Mouse (Mus musculus): ENCODE data around the gene Nfkbid.

Gene Nfkbid

GRCm38 (mm10) chr7:30421890-30422435 is 431 bp downstream of the Nfkbid start:
- in situ Hi-C loops (cut with MboI; ENCODE audit: low pct_unique_long_range_greater_than_20kb in 1 of 2, low sequenced_read_pairs in 2 of 2, unreplicated experiment in 1 of 2), result no loop called here

- in situ Hi-C loops (cut with MboI; ENCODE audit: low pct_unique_long_range_greater_than_20kb in 1 of 2, low sequenced_read_pairs in 2 of 2, unreplicated experiment in 1 of 2), result no loop called here
Measured at GRCm38 (mm10) chr7:30422560-30422959, 1.0 kb downstream of the Nfkbid start.

GRCm38 (mm10) chr7:30423071-30423641 is 1.6 kb downstream of the Nfkbid start:
- in situ Hi-C loops (cut with MboI; ENCODE audit: low pct_unique_long_range_greater_than_20kb in 1 of 2, low sequenced_read_pairs in 2 of 2, unreplicated experiment in 1 of 2), result no loop called here

DNA sequence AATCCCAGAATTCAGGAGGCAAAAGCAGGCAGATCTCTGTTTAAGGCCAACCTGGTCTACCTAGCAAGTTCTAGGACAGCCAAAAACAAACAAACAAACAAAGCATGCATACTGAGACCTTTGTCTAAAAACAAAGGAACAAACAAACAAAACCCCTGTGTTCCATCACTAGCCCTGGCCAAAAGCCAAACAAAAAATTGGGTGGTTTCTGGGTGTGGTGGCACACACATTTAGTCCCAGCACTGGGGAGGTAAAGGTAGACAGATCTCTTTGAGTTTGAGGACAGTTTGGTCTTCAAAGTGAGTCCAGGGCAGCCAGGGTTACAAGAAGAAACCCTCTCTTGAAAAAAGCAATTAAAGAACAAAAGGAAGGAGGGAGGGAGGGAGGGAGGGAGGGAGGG is 7.8 kb downstream of the Nfkbid start:
- in situ Hi-C loops (cut with MboI; ENCODE audit: low pct_unique_long_range_greater_than_20kb in 1 of 2, low sequenced_read_pairs in 2 of 2, unreplicated experiment in 1 of 2), result loop anchor here in 1 of 2 experiments (5.0 kb wide), 1 partner anchor 92 kb away; no protein-coding TSS in a partner anchor

GRCm38 (mm10) chr7:30430191-30430590 is 8.7 kb downstream of the Nfkbid start:
- in situ Hi-C loops (cut with MboI; ENCODE audit: low pct_unique_long_range_greater_than_20kb in 1 of 2, low sequenced_read_pairs in 2 of 2, unreplicated experiment in 1 of 2), result no loop called here

DNA sequence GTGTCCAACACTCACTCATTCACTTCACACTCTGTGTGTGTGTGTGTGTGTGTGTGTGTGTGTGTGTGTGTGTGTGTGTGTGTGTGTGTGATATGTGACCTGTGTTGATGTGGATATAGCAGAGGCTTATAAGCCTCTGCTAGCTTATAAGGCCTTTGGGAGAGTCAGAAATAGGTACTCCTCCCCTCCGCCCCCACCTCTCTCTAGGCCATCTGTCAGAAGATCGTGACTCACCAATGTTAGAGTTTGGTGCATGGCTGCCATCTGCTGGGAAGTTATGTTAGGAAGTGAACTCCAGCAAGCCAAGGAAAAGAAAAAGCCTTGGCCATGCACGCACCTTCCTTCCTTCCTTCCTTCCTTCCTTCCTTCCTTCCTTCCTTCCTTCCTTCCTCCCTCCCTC is 10.3 kb downstream of the Nfkbid start:
- in situ Hi-C loops (cut with MboI; ENCODE audit: low pct_unique_long_range_greater_than_20kb in 1 of 2, low sequenced_read_pairs in 2 of 2, unreplicated experiment in 1 of 2), result no loop called here

DNA sequence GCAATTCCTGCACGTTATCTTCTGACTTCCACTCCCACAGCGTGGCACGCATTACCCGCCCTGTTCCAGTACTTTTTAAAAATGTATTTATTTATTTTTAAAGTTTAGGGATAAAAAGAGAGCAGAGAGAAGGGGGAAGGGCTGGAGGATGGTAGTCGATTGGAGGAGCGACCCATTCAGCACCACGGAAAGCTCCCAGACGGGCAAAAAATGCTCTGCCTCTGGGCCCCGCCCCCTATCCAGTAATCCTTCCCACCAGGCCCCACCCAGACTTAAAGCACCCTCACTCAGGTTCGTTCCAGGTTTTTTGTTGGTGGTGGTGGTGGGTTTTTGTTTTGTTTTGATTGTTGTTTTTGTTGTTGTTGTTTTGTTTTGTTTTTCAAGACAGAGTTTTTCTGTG is 12.7 kb downstream of the Nfkbid start:
- in situ Hi-C loops (cut with MboI; ENCODE audit: low pct_unique_long_range_greater_than_20kb in 1 of 2, low sequenced_read_pairs in 2 of 2, unreplicated experiment in 1 of 2), result no loop called here

GRCm38 (mm10) chr7:30434701-30435100 is 13.2 kb downstream of the Nfkbid start:
- in situ Hi-C loops (cut with MboI; ENCODE audit: low pct_unique_long_range_greater_than_20kb in 1 of 2, low sequenced_read_pairs in 2 of 2, unreplicated experiment in 1 of 2), result loop anchor here (5.0 kb wide), 1 partner anchor 38 kb away; no protein-coding TSS in a partner anchor

- in situ Hi-C loops (cut with MboI; ENCODE audit: low pct_unique_long_range_greater_than_20kb in 1 of 2, low sequenced_read_pairs in 2 of 2, unreplicated experiment in 1 of 2), result loop anchor here (5.0 kb wide), 1 partner anchor 37 kb away; no protein-coding TSS in a partner anchor
Measured at GRCm38 (mm10) chr7:30435156-30435555, 13.6 kb downstream of the Nfkbid start.

DNA sequence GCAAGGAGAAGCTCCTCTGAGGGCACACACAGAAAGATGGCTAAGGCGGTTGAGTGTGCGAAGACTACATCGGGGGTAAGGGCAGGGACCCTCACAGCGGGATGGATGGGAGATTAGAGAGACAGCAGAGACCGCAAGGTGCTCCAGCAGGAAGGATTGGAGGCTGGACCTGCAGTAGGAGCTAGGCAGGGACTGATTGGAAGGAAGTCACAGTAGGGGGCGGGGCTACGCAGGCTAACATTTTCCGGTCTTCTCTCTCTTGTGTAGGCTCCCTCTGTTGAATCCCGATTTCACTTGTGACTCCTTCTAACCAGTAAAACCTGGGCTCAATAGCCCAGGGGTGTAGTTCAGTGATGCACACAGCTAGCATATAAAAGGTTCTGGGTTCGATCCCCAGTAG is 15.3 kb downstream of the Nfkbid start:
- in situ Hi-C loops (cut with MboI; ENCODE audit: low pct_unique_long_range_greater_than_20kb in 1 of 2, low sequenced_read_pairs in 2 of 2, unreplicated experiment in 1 of 2), result loop anchor here (5.0 kb wide), 1 partner anchor 35 kb away; no protein-coding TSS in a partner anchor

GRCm38 (mm10) chr7:30439734-30440133 is 18.2 kb downstream of the Nfkbid start:
- in situ Hi-C loops (cut with MboI; ENCODE audit: low pct_unique_long_range_greater_than_20kb in 1 of 2, low sequenced_read_pairs in 2 of 2, unreplicated experiment in 1 of 2), result loop anchor here (5.0 kb wide), 1 partner anchor 33 kb away; no protein-coding TSS in a partner anchor

- in situ Hi-C loops (cut with MboI; ENCODE audit: low pct_unique_long_range_greater_than_20kb in 1 of 2, low sequenced_read_pairs in 2 of 2, unreplicated experiment in 1 of 2), result no loop called here
Measured at GRCm38 (mm10) chr7:30440697-30441096, 19.2 kb downstream of the Nfkbid start.

DNA sequence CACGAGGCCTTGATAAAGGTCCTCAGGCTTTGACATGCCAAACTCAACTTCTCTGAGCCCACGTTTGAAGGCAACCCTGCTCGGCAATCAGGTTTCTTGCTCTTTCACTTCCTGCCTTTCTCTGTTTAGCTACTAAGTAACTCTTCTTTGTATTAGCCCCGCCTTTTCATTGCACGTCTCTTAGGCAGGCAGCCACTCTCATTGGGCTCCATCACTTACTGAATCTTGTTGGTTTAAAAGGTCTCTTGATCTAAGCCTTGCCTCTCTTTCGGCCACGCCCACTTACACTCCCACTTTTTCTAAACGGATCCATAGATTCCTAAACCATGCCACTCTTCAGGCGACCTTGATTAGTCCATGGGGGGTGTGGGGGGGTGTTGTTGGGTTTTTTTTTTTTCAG is 22.2 kb downstream of the Nfkbid start:
- in situ Hi-C loops (cut with MboI; ENCODE audit: low pct_unique_long_range_greater_than_20kb in 1 of 2, low sequenced_read_pairs in 2 of 2, unreplicated experiment in 1 of 2), result no loop called here

DNA sequence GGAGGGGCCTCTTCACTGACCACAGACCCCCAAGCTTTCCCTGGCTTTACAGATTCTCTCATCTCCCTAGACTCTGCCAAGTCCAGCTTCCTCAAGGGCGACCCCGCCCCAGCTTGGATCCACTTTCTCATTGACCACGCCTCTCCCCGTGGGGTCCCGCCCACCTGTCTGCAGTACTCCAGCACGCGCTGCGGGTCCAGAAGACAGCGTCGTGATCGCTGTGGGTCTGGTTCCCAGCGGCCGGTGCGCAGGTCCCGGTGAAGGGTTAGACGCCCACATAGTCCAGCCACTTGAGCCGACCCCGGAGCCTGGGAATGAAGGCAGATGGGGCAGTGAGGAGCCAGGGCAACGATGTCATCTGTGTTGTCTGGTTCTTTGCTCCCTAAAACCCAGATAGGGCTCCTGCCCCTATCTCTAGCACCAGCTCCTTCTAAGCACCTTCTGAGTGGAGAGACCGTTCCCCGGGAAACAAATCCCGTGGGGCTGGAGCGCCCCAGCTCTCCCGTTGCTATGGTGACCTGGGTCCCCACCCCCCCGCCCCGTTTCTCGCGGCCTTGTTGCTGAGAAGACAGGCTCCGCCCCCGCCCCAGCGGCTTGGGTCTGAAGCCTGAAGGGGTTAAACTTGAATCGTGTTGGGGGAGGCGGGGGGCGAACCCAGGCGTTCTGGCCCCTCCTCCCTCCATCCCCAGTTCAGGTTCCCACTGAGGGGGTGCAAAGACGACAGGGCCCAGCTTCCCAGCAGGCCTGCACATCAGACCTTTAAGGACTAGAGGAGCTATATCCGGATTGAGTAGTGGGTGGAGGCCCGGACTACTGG is 22.8 kb downstream of the Nfkbid start:
- in situ Hi-C loops (cut with MboI; ENCODE audit: low pct_unique_long_range_greater_than_20kb in 1 of 2, low sequenced_read_pairs in 2 of 2, unreplicated experiment in 1 of 2), result no loop called here

DNA sequence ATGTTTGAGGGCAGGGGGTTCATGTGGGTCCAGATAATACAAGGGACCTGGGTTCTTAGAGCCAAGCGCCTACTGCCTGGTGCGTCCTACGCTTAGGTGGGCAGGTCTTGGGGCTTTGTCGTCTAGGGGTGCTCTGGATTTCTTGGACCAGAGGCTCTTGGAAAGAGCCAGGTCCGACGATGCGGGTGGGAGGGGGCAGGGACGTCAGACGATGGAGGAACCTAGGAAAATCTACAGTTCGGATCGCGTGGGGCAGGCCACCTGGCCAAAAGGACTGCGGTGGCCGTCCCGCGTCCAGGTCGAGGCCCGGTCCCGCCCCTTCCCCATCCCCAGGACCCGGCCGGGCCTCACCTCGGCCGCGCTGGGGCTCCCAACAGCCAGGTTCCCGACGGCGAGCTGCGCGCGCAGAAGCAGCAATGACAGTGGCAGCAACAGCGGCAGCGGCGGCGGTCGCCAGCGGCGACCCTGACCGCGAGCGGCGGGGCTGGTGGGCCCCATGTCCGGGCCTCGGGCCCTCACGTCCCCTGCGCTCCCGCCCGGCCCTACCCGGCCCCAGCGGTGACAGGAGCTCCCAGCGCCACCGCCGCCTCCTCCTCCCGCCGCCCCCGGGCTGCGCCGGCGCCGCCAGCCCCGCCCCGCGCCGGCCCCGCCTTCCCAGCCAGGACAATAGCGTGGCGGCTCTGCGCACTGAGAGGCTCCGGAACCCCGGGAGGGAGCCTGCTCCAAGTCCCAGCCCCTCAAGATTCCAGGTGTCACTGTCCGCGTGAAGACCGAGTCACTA is 23.6 kb downstream of the Nfkbid start, which contains the start of gene Aplp1:
TSS of gene Aplp1 (minus strand) at position 565 of the 781 bp plus-strand sequence.
- in situ Hi-C loops (cut with MboI; ENCODE audit: low pct_unique_long_range_greater_than_20kb in 1 of 2, low sequenced_read_pairs in 2 of 2, unreplicated experiment in 1 of 2), result no loop called here

DNA sequence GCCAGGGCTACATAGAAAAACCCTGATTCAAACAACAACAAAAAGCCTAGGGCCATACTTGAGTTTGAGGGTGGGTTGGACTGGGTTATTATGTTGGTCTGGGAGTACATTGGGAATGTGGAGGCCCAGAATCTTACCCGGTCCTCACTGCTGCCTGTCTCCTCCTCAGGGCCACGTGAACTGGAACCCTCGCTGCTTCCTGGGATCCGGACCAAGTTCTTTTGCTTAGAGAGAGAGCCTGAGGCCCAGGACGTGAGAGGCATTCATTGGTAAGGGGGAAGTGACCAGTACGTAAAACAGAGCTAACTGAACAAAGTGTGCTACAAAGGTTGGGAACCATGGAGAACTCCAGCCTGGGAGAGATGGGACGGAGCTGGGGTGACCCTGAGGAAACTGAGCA is 28.7 kb downstream of the Nfkbid start:
- in situ Hi-C loops (cut with MboI; ENCODE audit: low pct_unique_long_range_greater_than_20kb in 1 of 2, low sequenced_read_pairs in 2 of 2, unreplicated experiment in 1 of 2), result no loop called here

DNA sequence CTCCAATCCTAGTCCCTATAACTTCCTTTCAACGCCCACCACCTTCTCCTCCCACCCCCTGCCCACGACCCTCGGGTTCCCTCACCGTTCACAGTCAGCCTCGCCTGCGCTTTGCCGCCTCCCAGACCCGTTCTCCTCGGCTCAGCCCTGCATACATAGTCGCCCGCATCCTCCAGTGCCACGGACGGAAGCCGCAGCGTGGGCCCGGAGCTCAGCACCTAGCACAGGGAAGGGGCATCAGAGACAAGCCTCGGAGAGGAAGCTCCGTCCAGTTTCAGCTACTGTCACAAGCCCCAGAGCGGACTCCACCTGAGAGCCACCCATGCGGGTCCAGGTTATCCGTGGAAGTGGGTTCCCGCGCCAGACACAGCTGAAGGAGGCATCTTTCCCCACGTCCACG is 31.8 kb downstream of the Nfkbid start:
- in situ Hi-C loops (cut with MboI; ENCODE audit: low pct_unique_long_range_greater_than_20kb in 1 of 2, low sequenced_read_pairs in 2 of 2, unreplicated experiment in 1 of 2), result no loop called here

- in situ Hi-C loops (cut with MboI; ENCODE audit: low pct_unique_long_range_greater_than_20kb in 1 of 2, low sequenced_read_pairs in 2 of 2, unreplicated experiment in 1 of 2), result no loop called here
Measured at GRCm38 (mm10) chr7:30453766-30454165, 32.2 kb downstream of the Nfkbid start.

DNA sequence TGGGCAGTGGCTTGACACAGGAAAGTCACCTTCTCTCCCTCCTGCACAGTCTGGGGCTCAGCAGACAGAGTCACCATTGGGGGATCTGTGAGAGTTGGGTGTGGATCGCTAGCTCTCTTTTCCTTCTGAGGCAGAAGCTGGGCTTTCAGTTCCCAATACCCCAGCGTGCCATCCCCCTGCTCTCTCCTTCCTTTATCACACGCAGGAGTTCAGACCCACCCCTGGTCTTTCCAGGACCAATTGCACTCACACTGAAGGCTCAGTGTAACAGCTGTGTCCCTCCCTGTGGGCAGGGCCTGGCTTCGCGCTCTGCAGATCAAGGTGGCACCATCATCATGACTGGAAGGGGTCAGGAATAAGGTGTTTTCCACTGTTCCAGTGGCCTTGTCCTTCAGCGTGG is 32.7 kb downstream of the Nfkbid start:
- in situ Hi-C loops (cut with MboI; ENCODE audit: low pct_unique_long_range_greater_than_20kb in 1 of 2, low sequenced_read_pairs in 2 of 2, unreplicated experiment in 1 of 2), result no loop called here
